Mouse (Mus musculus) fat pad, adult 2 months (tissue): ENCODE measurements around the gene Snrpc.
"Not testable (repeated sequence)": the region's sequence is repeated elsewhere in the genome, so short reads cannot be mapped to it uniquely, and the experiment has no call there.

Experiments used
- DNase-seq: peaks from one replicate; pipeline ENCODE4 v3.0.0-alpha.2; 2011; ENCODE audit warnings: low read depth, low spot score; ENCODE audit errors: extremely low read depth

Gene Snrpc

DNA sequence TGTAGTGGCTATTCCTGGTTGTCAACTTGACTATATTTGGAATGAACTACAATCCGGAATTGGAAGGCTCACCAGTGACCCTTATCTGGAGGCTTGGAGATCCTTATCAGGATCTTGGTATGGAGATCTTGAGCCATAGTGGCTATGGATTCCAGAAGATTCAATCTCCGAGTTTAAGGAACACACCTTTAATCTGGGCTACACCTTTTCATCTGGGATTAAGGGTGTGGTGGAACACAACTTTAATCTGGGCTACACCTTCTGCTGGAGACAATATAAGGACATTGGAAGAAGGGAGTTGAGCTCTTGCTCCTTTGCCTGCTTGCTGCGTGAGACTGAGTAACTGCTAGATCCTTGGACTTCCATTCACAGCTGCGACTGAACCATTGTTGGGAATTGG is at the start of gene Snrpc:
Snrpc (plus strand) TSS at position 301 of the 400 bp plus-strand sequence.
- DNase-seq: not testable (repeated sequence)

DNA sequence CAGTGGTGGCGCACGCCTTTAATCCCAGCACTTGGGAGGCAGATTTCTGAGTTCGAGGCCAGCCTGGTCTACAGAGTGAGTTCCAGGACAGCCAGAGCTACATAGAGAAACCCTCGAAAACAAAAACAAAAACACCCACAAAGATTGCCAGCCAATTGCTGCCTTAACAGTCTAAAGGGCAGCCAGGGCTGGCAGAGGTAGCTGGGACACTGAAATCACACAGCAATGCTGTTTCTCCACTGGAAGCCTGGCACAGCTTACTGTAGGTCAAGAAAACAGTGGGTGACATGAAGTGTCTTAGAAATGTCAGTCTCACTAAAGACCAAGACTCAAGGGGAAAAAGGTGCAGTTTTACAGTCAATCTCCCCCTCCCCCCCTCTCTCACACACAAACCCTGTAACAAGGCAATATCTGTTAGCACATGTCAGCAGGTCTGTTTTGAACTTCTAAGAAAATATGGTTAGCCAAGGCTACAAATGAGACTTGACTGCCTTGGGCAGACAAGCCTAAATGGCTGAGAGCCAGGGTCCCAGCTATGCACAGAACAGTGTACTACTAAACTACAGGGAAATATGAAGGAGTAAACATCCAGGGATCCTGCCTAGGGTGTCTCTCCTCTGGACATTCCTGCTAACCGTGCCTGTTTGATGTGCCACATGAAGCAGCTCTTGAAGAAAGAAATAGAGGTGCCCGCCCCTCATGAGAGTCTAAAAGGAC is 49.3 kb upstream of the Snrpc start:
- DNase-seq: no peak

DNA sequence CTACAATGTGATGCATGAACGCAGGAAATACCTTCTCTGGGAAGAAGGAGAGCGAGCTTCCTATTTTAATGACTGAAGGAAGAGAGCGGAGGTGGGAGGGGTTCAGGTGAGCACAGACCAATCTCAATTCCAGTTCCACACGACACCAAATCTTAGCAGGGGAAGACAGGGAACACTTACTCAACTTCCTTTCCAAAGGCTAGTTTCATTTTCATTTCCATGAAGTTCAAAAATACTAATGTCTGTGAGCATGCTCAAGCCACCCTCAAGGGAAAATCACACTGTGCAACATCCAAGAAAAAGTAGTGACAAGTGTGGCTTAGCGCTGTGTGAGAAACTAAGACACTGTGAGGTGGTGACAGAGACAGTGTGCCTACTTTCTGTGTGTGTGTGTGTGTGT is 47.9 kb upstream of the Snrpc start:
- DNase-seq: no peak

DNA sequence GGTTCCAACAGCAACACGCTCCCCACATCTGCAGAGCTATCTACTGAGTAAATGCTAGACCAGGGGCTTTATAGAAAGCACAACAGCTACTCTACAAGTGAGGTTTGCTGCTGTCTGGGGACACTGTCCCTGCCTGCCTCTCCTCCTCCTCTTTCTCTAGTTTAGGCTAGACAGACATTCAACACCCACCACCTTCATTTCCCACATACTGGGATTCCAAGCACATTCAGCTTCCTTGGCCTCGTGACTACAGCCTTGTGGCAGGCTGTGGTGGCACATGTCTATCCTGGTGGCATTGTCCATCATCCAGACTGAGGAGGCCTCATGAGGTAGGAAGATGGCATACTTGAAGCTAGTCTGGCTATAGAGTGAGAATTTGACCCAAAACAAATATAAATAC is 47.0 kb upstream of the Snrpc start:
- no peak for DNase-seq

DNA sequence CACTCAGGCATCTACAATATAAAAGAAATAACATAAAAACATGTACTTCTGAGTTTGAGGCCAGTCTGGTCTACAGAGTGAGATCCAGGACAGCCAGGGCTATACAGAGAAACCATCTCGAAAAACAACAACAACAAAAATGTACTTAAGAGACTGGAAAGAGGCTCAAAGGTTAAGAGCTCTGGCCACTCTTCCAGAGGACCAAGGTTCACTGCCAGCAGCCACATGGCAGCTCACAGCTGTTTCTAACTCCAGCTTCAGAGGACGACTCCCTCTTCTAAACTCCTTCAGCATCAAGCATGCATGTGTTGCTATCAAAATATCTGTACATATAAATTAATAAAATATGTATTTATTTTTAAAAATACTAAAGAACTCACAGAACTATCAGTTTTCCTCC is 46.4 kb upstream of the Snrpc start:
- DNase-seq: no peak

DNA sequence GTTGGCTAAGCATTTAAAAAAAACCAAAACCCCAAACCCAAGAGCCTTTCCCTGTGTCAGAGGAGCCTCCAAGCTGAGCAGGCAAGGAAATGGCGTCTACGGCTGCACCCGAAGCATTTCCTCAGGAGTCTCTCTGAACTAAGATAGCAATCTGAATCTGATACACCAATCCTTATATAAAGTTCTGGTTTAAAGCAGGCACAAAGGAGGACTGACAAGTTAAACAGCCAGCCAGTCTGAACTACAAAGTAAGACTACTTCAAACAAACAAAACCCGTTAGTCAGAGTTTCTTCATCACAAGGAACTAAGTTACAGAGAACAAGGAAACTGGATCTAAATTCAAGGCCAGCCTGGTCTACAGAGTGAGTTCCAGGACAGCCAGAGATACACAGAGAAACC is 45.4 kb upstream of the Snrpc start:
- no peak for DNase-seq

DNA sequence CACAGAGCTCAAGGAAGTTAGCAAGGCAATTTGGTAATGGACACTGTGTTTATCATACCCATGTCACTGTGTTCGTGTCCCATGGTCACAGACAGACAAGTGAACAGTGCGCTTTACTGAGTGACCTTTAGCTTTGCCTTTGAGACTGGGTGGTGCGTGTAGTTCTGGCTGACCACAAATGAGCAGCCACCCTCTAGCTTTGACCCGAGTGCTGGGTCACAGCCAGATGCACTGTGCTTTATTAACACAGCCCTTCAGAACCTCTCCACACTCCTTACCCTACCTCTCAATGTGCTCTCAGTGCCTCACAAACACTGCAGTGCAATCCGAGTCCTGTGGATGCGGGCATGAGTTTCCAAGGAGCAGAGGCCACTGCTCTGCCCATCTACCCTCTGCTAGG is 44.8 kb upstream of the Snrpc start:
- DNase-seq: no peak

DNA sequence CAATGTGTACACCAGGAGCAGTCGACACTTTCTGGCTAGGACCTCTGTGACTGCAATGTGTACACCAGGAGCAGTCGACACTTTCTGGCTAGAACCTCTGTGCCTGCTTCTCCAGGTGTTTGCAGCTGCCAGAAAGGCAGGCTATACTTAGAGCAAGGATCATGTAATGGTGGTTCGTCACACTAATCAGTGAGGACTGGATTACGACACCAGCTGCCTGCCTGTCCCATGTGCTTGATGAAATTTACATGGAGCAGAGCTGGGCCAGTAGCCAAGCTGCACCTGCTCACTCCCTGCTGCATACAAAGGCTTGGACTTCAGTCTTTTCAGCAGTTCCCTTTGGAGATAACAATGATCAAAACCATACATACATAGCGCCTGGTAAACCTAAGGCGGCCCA is 41.2 kb upstream of the Snrpc start:
- DNase-seq: peak; percentile 75

DNA sequence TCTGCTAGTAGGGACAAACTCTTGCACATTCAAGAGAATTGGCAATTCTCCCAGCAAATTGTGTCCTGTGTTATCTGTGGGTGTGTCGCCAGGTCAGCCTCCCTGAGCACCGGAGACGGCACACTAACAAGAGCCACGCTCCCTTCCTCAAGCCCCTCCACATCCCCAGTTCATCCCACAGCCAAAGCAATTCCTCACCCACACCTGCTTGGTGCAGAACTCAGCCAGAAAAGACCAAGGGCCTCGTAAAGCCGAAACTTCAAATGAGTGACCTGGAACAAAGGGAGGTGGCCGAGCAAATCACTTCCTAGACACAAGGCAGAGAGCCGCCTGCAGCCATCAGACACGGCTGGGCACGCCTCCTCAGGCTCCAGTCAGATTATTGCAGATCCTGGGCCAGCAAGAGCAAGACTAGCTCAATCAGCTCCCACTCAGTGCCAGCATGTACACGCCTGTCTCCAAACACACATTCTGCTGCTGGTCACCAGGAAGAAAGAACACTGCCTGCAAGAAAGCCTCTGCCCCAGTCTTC is 40.5 kb upstream of the Snrpc start:
- DNase-seq: peak; percentile 80

DNA sequence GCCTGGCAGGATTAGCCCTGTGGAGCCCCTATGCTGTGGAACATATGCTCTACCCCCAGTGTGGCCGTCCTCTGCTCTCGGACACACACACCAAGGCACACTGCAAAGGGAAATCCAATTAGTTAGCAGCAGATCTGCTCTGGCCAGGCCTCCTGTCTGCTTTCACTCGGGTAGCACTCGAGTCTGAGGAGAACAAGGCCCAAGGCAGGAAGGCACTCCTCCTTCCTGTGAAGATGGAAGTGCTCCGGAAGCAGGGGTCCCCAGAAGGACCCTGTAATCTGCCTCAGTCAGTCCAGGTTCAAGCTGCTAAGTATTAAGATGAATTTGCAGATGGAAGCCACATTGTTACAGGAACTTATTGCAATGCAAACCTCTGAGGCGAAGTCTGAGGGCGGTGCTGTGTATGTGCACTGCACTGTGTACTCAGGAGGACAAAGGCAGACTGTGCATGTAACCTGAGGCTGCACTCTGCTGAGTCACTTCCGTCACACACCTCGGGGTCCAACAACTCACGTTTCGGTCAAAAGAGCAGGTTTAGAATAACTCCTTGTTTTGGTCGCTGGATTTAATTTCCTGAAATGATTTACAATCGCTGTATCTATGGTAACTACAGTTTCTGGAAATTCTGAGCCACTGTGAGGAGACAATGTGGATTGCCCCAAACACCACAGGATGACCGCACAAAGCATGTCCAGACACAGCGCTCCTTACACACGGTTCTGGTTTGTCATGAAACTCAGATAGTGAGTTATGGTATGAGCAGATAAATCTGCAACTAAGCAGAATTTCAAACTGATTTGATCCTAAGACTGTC is 38.0 kb upstream of the Snrpc start:
- DNase-seq: no peak

DNA sequence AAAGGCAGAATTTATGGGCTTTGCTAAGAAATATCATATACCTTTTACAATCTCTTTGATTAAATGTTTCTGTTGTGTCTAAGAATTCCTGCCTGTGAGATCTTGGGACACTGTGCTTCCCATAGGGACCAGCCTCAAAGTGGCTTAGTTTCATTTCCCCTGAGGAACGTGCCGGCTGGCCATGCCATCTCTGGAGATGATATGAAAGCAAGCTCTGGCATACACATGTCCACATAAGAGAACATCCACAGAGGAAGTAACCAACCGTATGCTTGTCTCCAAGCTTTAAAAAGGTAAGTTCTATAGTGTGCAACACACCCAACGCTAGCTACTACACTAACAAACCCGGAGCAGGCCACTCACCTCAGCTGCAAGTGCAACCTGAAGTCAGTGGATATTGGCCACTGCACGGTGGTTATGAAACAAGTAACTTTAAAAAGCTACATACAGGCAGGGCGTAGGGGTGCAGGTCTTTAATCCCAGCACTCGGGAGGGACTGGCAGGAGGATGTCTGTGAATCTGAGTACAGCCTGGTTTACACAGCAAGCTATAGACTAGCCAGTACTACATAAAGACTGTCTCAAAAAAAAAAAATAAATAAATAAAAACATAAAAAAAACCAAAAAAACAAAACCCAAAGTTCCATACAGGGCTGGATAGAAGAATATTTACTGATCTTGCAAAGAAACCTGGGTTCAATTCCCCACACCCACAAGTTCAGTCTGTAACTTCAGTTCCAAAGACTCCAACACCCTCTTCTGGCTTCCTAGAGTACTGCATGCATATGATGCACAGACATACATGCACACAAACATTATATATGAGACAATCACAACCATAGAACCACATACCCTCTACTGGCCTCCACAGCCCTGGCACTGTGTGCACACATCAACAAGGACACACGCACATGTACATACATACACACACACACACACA is 37.0 kb upstream of the Snrpc start:
- DNase-seq: no peak

DNA sequence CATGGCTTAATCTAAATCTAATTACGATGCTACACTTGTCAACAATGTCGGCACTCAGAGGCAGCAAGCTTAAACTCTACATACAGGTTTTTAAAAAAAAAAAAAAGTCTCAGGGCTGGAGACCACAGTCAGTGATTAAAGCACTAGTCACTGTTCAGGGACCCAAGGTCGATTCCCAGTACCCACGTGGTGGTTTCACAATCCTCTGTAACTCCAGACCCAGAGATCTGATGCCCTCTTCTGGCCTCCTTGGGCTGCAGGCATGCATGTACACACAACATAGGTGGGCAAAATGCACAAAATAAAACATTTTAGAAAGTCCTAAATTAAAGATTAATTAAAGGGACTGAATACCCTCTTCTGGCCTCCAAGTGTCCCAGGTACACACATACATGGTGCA is 34.2 kb upstream of the Snrpc start:
- DNase-seq: no peak

DNA sequence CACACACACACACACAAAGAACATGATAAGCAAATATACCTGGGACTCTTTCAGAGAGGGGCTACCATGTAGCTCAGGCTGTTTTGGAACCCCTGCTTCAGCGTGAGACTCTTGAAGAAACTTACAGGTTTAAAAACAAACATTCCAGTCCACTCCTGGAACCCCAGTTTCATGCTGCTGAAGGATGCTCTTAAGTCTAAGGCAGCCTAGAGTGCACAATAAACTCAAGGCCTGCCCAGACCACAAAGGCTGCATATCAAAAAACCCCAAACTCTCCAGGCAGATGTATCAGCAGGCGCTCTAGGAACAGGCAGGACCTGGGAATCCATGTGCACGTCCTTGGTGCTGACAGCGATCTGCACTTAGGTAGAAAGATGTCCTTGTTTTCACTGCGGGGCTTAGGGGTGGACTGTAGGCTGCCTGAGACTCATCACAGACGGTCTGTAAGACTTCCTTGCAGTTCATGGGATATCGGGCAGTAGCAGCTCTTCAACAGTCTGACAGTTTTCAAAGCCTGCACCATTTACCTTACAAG is 33.7 kb upstream of the Snrpc start:
- no peak for DNase-seq

DNA sequence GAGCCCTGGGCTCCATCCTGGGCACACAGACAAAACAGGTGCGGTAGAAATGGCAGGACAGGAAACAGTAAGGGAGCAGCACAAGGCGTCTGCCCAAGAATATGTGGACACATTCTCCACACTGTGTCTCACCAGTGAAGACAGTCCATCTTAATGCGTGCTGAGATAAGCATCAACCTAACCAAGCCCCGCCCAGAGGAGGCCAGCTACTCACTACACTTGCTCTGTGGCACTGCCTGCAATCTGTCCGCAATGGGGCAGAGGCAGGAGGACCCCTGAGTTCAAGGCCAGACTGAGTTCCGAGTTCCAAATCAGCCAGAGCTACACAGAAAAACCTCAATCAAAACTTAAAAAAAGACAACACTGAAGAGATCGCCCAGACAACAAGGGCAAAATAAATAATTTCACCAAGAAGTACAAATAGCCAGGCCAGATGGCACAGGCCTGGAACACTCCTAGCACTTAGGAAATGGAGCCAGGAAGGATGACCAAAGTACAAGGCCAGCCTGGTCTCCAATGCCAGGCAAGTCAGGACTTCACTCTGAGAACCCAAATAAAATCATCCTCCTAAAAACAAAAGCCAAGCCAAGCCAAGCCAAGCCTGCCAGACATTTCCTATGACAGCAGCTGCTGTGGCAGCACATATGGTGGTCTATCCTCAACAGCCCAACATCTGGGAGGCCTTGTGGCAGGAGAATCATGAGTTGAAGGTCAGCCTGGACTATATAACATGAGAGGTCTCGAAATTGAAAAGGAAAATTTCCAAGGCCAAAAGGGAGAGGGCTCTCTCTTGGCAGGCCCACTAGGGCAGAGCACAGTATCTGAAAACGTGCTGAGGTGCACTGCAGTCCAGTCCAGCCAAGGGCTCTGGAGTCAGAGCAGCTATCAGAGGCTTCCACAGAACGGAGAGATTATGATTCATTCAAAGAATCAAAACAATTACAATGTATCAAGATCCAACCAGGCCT is 32.9 kb upstream of the Snrpc start:
- DNase-seq: no peak

DNA sequence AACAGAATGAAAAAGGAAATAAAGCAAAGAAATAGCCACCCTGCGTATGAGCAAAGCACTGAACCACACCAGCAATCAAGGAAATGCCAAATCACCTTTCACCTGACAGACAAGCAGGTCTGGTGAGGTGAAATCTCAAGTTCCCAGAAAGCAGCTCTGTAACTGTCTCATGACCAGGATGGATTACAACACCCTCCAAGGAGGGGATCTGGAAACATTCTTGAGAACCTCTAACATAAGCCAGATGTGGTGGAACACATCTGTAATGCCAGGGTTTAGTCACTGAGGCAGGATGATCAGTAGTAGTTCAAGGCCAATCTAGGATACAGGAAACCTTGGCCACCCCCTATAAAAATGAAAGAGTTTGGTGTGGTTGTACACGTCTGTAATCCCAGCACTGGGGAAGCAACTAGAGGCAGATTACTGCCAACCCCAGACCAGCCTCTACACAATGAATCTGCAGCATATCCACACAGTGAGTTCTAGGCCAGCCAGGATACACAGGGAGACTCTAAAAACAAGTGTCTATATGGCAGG is 30.3 kb upstream of the Snrpc start:
- DNase-seq: no peak

DNA sequence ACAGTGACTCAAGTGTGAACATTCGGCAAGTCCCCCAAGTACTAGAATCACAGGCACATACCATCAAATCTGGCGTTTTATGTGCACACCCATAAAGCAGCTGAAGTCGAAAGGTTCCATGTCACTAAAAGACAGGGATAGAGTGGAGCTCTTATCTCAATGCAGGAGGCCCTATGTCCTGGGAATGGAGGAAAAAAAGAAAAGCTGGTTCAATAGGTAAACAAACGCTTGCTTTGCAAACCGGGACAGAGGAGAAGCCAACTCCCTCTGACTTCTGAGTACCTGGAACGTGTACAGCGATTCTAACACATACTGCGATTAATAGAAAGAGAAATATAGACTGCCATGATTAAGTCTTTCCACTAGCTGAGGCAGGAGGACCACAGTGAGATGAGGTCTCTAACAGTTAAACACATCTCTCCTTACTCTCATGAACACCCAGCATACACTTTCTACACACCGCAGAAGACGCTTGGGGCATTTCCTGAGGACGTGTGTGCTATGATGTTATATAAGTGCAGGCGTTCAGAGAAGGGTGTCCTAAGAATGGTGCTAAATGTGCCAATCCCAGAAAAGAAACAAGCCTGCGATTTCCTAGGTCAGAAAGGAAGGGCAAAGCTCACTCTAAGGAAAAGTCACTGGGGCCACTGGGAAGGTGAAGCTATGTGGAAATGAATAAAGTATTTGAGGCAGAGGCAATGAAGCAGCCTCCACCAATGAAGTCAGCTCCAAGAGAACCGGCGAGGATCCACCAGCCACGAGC is 27.2 kb upstream of the Snrpc start:
- DNase-seq: no peak

DNA sequence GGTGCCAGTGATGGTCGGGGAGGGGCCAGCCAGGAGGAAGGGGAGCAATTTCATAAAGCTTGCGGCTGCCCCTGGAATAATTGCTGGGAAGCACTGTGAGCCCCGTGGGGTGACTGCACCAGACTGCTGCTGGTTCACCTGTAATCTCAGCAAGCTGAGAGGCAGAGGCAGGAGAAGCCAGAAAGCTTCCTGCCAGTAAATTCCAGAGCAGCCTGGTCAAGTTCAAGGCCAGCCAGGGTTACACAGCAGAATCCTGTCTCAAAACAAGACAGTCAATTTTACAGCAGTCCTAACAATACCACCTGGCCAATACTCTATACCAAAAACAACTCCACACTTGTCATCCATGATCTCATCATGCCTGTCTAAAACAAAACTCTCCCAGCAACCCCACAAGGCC is 26.0 kb upstream of the Snrpc start:
- DNase-seq: no peak

DNA sequence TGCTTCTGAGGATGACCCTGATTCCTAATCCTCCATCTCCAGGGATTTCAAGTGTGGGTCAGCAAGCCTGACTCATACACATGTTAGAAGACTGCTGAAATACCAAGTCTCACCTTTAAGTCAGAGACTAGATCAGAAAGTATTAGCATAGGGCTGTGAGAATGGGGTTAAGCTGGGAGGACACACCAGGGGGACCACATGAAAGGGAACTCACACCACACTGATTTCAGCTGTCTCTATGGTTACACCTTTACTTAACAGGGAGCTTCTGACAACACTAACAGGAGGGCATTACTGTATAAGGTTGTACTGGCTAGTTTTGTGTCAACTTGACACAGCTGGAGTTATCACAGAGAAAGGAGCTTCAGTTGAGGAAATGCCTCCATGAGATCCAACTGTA is 23.3 kb upstream of the Snrpc start:
- DNase-seq: no peak

DNA sequence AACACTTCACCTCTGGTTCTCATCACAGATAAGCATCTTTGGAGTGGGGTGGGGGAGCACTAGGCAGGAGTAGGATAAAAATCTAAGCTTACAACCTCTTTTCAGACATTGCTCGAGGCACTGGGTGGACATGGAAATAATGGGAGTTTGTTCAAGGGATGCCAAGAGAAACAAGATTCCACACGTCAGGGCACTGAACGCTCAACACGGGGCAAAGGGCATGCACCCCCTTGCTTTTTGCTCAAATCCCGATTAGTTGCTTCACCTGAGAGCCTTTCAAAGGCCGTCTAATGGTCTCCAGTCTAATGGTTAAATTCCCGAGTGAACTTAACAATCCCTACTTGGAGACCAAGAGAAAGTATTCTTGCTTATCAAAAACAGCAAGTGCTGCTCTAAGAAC is 18.9 kb upstream of the Snrpc start:
- DNase-seq: peak; percentile 66
